Comparison of ENCODE assay signal across 8 mouse cellular contexts in the genomic region with DNA sequence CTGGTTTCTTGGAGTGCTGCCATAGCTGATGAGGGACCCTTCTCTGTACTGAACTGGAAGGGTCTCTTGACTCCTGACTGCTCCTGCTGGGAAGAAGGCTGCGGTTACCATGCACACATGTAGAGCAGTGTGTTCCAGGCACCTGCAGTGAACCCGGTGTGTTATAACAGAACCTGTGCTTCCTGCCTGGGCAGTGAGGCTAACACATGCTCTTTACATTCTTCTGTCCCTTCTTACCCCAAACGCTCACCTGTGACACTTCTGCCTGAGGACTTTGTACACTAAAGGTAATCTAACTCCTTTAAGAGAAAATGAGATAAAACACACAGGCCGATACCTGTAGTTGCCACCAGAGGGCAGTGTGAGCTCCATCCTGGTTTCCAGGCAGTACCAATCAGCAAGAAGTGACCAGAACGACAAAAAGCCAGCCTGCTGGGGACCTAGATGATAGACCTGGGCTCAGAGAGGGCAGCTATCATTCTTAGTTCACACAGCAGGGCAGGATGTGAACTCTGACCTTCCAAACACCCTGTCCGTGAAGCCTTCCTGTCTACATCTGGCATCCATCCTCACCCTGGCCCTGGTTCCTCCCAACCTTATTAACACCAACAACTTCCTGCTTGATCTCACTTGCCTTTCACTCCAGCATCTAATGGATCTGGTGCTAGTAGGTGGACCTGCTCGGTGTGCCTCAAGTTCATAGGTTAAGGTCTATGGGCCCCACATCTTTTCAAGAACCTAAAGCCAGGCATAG. TPM values are rescaled to one million over a fixed set of nuclear protein-coding genes. Genes with fewer than 3 reads are reported as not detected.
DNase-seq lines count a peak whose midpoint lies in the region; ATAC-seq and TF ChIP-seq lines count a peak whose summit lies in the region.

No protein-coding gene starts in this region.

- no peaks in the 10 kb centered on the region for H3K4me1 ChIP-seq in ES-Bruce4 (ENCODE audit: control insufficient read depth, insufficient read depth, low read length)
- peaks cover 13% of the 10 kb centered on the region; the same call in 1 of the 2 replicates for H3K4me1 ChIP-seq in heart, embryonic 11.5 days (ENCODE audit: control insufficient read depth, insufficient read depth, low read length)

- no peak for TF ChIP-seq EP300 in ES-Bruce4 (IDR thresholded peaks at IDR 0.05; ENCODE audit: insufficient read depth, low read depth, low read length)

- H3K4me3 ChIP-seq in ES-Bruce4 (ENCODE audit: low read depth, low read length) = no peak overlapping the region
- H3K4me3 ChIP-seq in heart, embryonic 11.5 days (ENCODE audit: low read depth, low read length) = no peak overlapping the region

- no peaks in the 10 kb centered on the region for H3K9me3 ChIP-seq in ES-Bruce4 (replicated peaks; ENCODE audit: control insufficient read depth, insufficient read depth, low read length, poor library complexity, severe bottlenecking)
- H3K9me3 ChIP-seq in heart, embryonic 11.5 days (replicated peaks; ENCODE audit: control insufficient read depth, low read length) = no peaks in the 10 kb centered on the region

- no peaks in the 10 kb centered on the region for H3K27me3 ChIP-seq in ES-Bruce4 (ENCODE audit: control insufficient read depth, insufficient read depth, low read length, poor library complexity, severe bottlenecking)
- no peaks in the 10 kb centered on the region for H3K27me3 ChIP-seq in heart, embryonic 11.5 days (ENCODE audit: control insufficient read depth, insufficient read depth, low read length)

- no peaks in the 10 kb centered on the region for H3K36me3 ChIP-seq in ES-Bruce4 (ENCODE audit: control insufficient read depth, insufficient read depth, low read length, poor library complexity, severe bottlenecking)
- H3K36me3 ChIP-seq in heart, embryonic 11.5 days (ENCODE audit: control insufficient read depth, insufficient read depth, low read length) = no peaks in the 10 kb centered on the region

- H3K27ac ChIP-seq in ES-Bruce4 (ENCODE audit: insufficient read depth, low read length) = no peak overlapping the region
- no peak overlapping the region for H3K27ac ChIP-seq in heart, embryonic 11.5 days (ENCODE audit: low read depth, low read length)

- no peak for TF ChIP-seq POLR2A in ES-Bruce4 (IDR thresholded peaks at IDR 0.05; ENCODE audit: insufficient read depth, low read length)
- TF ChIP-seq POLR2A in brain, embryonic 14.5 days (IDR thresholded peaks at IDR 0.05; ENCODE audit: borderline replicate concordance, extremely low read depth, insufficient read depth, insufficient read length, poor library complexity, severe bottlenecking) = no peak

- H3K4me2 ChIP-seq in heart, embryonic 11.5 days = no peak overlapping the region

- WGBS in heart, embryonic 11.5 days (ENCODE audit: insufficient replicate concordance) = 31% methylated on average over 7 of the region's 7 CpGs
- 14% methylated on average over 7 of the region's 7 CpGs for WGBS in large intestine, adult 2 months

- no peak overlapping the region for H3K9ac ChIP-seq in ES-Bruce4 (ENCODE audit: low read depth, poor library complexity, severe bottlenecking)
- no peak overlapping the region for H3K9ac ChIP-seq in heart, embryonic 11.5 days (ENCODE audit: low read depth, low read length)

- peak; percentile 78 for TF ChIP-seq CTCF in ES-Bruce4 (IDR thresholded peaks at IDR 0.05; ENCODE audit: low read depth, low read length)
- TF ChIP-seq CTCF in brain, embryonic 14.5 days (IDR thresholded peaks at IDR 0.05; ENCODE audit: borderline replicate concordance, extremely low read depth, insufficient read depth, insufficient read length) = peak; percentile 87

- ATAC-seq in erythroblast, adult 5-6 weeks (replicated peaks; ENCODE audit: low FRiP score, poor library complexity, severe bottlenecking) = peak; percentile 79
- 0 out of 2 replicates have a peak, but pooled peaks have one; percentile 19 for ATAC-seq in heart, embryonic 11.5 days (replicated peaks; ENCODE audit: insufficient number of reproducible peaks, low FRiP score, low TSS enrichment)

- peak; percentile 82 for DNase-seq in brain, embryonic 14.5 days (ENCODE audit: low read depth)
- peak; percentile 65 for DNase-seq in large intestine, adult 2 months (ENCODE audit: low read depth, low spot score)
- peak; percentile 74 to 78 for DNase-seq in lung, adult 18-20 months
- peak; percentile 93 for DNase-seq in retina, embryonic 14.5 days (ENCODE audit: low spot score)
- peak; percentile 85 for DNase-seq in thymus, postnatal 4 days

RNA-seq across cellular contexts. Expression of gene C1qtnf6, which starts 16.6 kb away (rescaled TPM):
- polyA plus RNA-seq in ES-Bruce4 (2011; ENCODE audit: insufficient read depth, insufficient read length, low read depth, missing spikeins) = 5.1 and 7.4 TPM in 2 replicates
- 13.5 and 16.3 TPM in 2 replicates for polyA plus RNA-seq in brain, embryonic 14.5 days (2012; rRNA removed)
- total RNA-seq in erythroblast, adult 5-6 weeks (2015; ENCODE audit: low replicate concordance) = not detected in 2 replicates
- 0.28 and 0.43 TPM in 2 replicates for total RNA-seq in erythroblast, adult 5-6 weeks (2017; ENCODE audit: low replicate concordance)
- 36.3 and 37.0 TPM in 2 replicates for polyA plus RNA-seq in heart, embryonic 11.5 days (2014; fragmentation: Nextera tagmentation; extraction: Ambion mirVana)
- 12.7 and 13.4 TPM in 2 replicates for polyA plus RNA-seq in large intestine, adult 2 months (2012; rRNA removed)

RNA-seq across cellular contexts. Expression of gene Il2rb, which starts 19.5 kb away (rescaled TPM):
- polyA plus RNA-seq in ES-Bruce4 (2011; ENCODE audit: insufficient read depth, insufficient read length, low read depth, missing spikeins) = 0.37 and 0.42 TPM in 2 replicates
- polyA plus RNA-seq in brain, embryonic 14.5 days (2012; rRNA removed) = 0.03 and 0.12 TPM in 2 replicates
- 0.42 and 9.0 TPM in 2 replicates for total RNA-seq in erythroblast, adult 5-6 weeks (2015; ENCODE audit: low replicate concordance)
- total RNA-seq in erythroblast, adult 5-6 weeks (2017; ENCODE audit: low replicate concordance) = 0.28 and 1.0 TPM in 2 replicates
- not detected in 2 replicates for polyA plus RNA-seq in heart, embryonic 11.5 days (2014; fragmentation: Nextera tagmentation; extraction: Ambion mirVana)
- polyA plus RNA-seq in large intestine, adult 2 months (2012; rRNA removed) = 9.6 and 12.4 TPM in 2 replicates

RNA-seq across cellular contexts. Expression of gene Sstr3, which starts 29.9 kb away (rescaled TPM):
- not detected in 2 replicates for polyA plus RNA-seq in ES-Bruce4 (2011; ENCODE audit: insufficient read depth, insufficient read length, low read depth, missing spikeins)
- 1.5 TPM in 2 replicates for polyA plus RNA-seq in brain, embryonic 14.5 days (2012; rRNA removed)
- not detected in 2 replicates for total RNA-seq in erythroblast, adult 5-6 weeks (2015; ENCODE audit: low replicate concordance)
- not detected in 2 replicates for total RNA-seq in erythroblast, adult 5-6 weeks (2017; ENCODE audit: low replicate concordance)
- polyA plus RNA-seq in heart, embryonic 11.5 days (2014; fragmentation: Nextera tagmentation; extraction: Ambion mirVana) = 0.04 and 0.38 TPM in 2 replicates
- 0.51 and 0.82 TPM in 2 replicates for polyA plus RNA-seq in large intestine, adult 2 months (2012; rRNA removed)

RNA-seq across cellular contexts. Expression of gene Tmprss6, which starts 46.1 kb away (rescaled TPM):
- 0.70 TPM in 1 of 2 replicates, not detected in the other for polyA plus RNA-seq in ES-Bruce4 (2011; ENCODE audit: insufficient read depth, insufficient read length, low read depth, missing spikeins)
- polyA plus RNA-seq in brain, embryonic 14.5 days (2012; rRNA removed) = 0.14 and 0.22 TPM in 2 replicates
- 1.0 TPM in 1 of 2 replicates, not detected in the other for total RNA-seq in erythroblast, adult 5-6 weeks (2015; ENCODE audit: low replicate concordance)
- total RNA-seq in erythroblast, adult 5-6 weeks (2017; ENCODE audit: low replicate concordance) = 0.70 TPM in 1 of 2 replicates, not detected in the other
- 0.64 TPM in 1 of 2 replicates, not detected in the other for polyA plus RNA-seq in heart, embryonic 11.5 days (2014; fragmentation: Nextera tagmentation; extraction: Ambion mirVana)
- polyA plus RNA-seq in large intestine, adult 2 months (2012; rRNA removed) = 0.05 and 0.20 TPM in 2 replicates

RNA-seq across cellular contexts. Expression of gene Rac2, which starts 58.0 kb away (rescaled TPM):
- polyA plus RNA-seq in ES-Bruce4 (2011; ENCODE audit: insufficient read depth, insufficient read length, low read depth, missing spikeins) = not detected in 2 replicates
- polyA plus RNA-seq in brain, embryonic 14.5 days (2012; rRNA removed) = 5.5 and 9.0 TPM in 2 replicates
- total RNA-seq in erythroblast, adult 5-6 weeks (2015; ENCODE audit: low replicate concordance) = 142 and 153 TPM in 2 replicates
- 34.3 and 78.9 TPM in 2 replicates for total RNA-seq in erythroblast, adult 5-6 weeks (2017; ENCODE audit: low replicate concordance)
- polyA plus RNA-seq in heart, embryonic 11.5 days (2014; fragmentation: Nextera tagmentation; extraction: Ambion mirVana) = 3.4 and 9.2 TPM in 2 replicates
- polyA plus RNA-seq in large intestine, adult 2 months (2012; rRNA removed) = 137 and 139 TPM in 2 replicates
